Mouse (Mus musculus): ENCODE measurements around the gene Sec31a.
"Not testable (repeated sequence)": the region's sequence is repeated elsewhere in the genome, so short reads cannot be mapped to it uniquely, and the experiment has no call there.

Gene Sec31a

GRCm38 (mm10) chr5:100415761-100416590 is at the start of gene Sec31a:
Gene Sec31a (minus strand): TSS chr5:100416234.
- DNase-seq: peak; percentile 98

GRCm38 (mm10) chr5:100462374-100462773 is 46.3 kb upstream of the Sec31a start:
- no peak for DNase-seq

GRCm38 (mm10) chr5:100461526-100461925 is 45.5 kb upstream of the Sec31a start:
- no peak for DNase-seq

GRCm38 (mm10) chr5:100459468-100459867 is 43.4 kb upstream of the Sec31a start:
- DNase-seq: no peak

GRCm38 (mm10) chr5:100451871-100452270 is 35.8 kb upstream of the Sec31a start:
- DNase-seq: no peak

GRCm38 (mm10) chr5:100438796-100439195 is 22.8 kb upstream of the Sec31a start:
- DNase-seq: no peak

- DNase-seq: no peak
These were observed 21.9 kb upstream of the Sec31a start for GRCm38 (mm10) chr5:100437917-100438316.

- no peak for DNase-seq
These were observed 21.1 kb upstream of the Sec31a start for GRCm38 (mm10) chr5:100437086-100437485.

- no peak for DNase-seq
These were observed 14.9 kb upstream of the Sec31a start for GRCm38 (mm10) chr5:100430966-100431365.

- no peak for DNase-seq
These were observed 14.0 kb upstream of the Sec31a start for GRCm38 (mm10) chr5:100430076-100430390.

- peak; percentile 96 for DNase-seq
These were observed 13.5 kb upstream of the Sec31a start for GRCm38 (mm10) chr5:100429344-100430075.

- DNase-seq: no peak
These were observed 12.8 kb upstream of the Sec31a start for GRCm38 (mm10) chr5:100428734-100429343.

- no peak for DNase-seq
These were observed 12.1 kb upstream of the Sec31a start for GRCm38 (mm10) chr5:100428031-100428733.

GRCm38 (mm10) chr5:100427276-100427675 is 11.2 kb upstream of the Sec31a start:
- no peak for DNase-seq

- not testable (repeated sequence) for DNase-seq
These were observed 9.8 kb upstream of the Sec31a start for GRCm38 (mm10) chr5:100425823-100426222.

GRCm38 (mm10) chr5:100424252-100424651 is 8.2 kb upstream of the Sec31a start:
- no peak for DNase-seq

- DNase-seq: no peak
These were observed 7.6 kb upstream of the Sec31a start for GRCm38 (mm10) chr5:100423626-100424025.

- DNase-seq: no peak
These were observed 2.8 kb upstream of the Sec31a start for GRCm38 (mm10) chr5:100418861-100419260.

GRCm38 (mm10) chr5:100418077-100418476 is 2.0 kb upstream of the Sec31a start:
- DNase-seq: no peak

- DNase-seq: no peak
These were observed 1.4 kb downstream of the Sec31a start for GRCm38 (mm10) chr5:100414474-100415196.

- no peak for DNase-seq
These were observed 3.1 kb downstream of the Sec31a start for GRCm38 (mm10) chr5:100412886-100413285.

GRCm38 (mm10) chr5:100410281-100410680 is 5.8 kb downstream of the Sec31a start:
- DNase-seq: no peak
